Mouse (Mus musculus) stomach, postnatal 0 days (tissue): ENCODE measurements at regions not wholly inside any gene's neighbourhood (a gene's known extent, or its start where the extent isn't known, plus 50 kb on each side); places are given as distances from the start of the nearest gene placed in this dataset.

Experiments
- ATAC-seq: fragments of 200-750 bp; cut with Nextera tagmentation; 2 replicates; pipeline ENCODE4 v1.8.0; 2017; ENCODE audit not compliant: low FRiP score, low TSS enrichment
- DNase-seq: peaks from one replicate; pipeline ENCODE4 v3.0.0-alpha.2; 2016; ENCODE audit warnings: low spot score
- H3K27ac ChIP-seq: fragments of 300-500 bp; sonication (generic); replicated peaks from 2 replicates; pipeline ENCODE4 v1.5.1; 2014; ENCODE audit warnings: mild to moderate bottlenecking, control low read depth
- H3K27me3 ChIP-seq: fragments of 300-500 bp; sonication (generic); 2 replicates; pipeline ENCODE4 v1.6.1; 2014; ENCODE audit warnings: low read length; ENCODE audit not compliant: control insufficient read depth, insufficient read depth
- H3K36me3 ChIP-seq: fragments of 300-500 bp; sonication (generic); 2 replicates; pipeline ENCODE4 v1.6.1; 2014; ENCODE audit warnings: low read length, mixed read lengths; ENCODE audit not compliant: control insufficient read depth, insufficient read depth
- H3K4me1 ChIP-seq: fragments of 300-500 bp; sonication (generic); replicated peaks from 2 replicates; pipeline ENCODE4 v1.6.1; 2014; ENCODE audit warnings: antibody characterized with exemption; ENCODE audit not compliant: control insufficient read depth, insufficient read depth
- H3K4me2 ChIP-seq: fragments of 300-500 bp; sonication (generic); replicated peaks from 2 replicates; pipeline ENCODE4 v1.6.1; 2014; ENCODE audit warnings: low read depth, mild to moderate bottlenecking, control low read depth, moderate library complexity
- H3K4me3 ChIP-seq: fragments of 300-500 bp; sonication (generic); 2 replicates; pipeline ENCODE4 v1.5.1; 2014; ENCODE audit warnings: low read depth, low read length, control low read depth
- H3K9ac ChIP-seq: fragments of 300-500 bp; sonication (generic); 2 replicates; pipeline ENCODE4 v1.6.1; 2014; ENCODE audit warnings: mild to moderate bottlenecking, low read length, control low read depth, mixed read lengths
- H3K9me3 ChIP-seq: fragments of 300-500 bp; sonication (generic); 2 replicates; pipeline ENCODE4 v1.6.1; 2016; ENCODE audit warnings: low read length; ENCODE audit not compliant: control insufficient read depth
- CTCF ChIP-seq: IDR thresholded peaks from 2 replicates; pipeline ENCODE4 v1.5.1; 2016; ENCODE audit warnings: antibody characterized with exemption, low read depth, mild to moderate bottlenecking, moderate library complexity
- EP300 ChIP-seq: optimal IDR thresholded peaks from 2 replicates; pipeline ENCODE3; 2016; ENCODE audit warnings: antibody characterized with exemption
- WGBS: fragments of 180-500 bp; shearing (Covaris S2); extraction: QIAGEN DNeasy Blood & Tissue Kit; methylation state at CpG from one replicate; pipeline ENCODE4 v1.1.7; 2014; 5-methylcytosine and 5-hydroxymethylcytosine counted together

- H3K9me3 ChIP-seq = no peaks in the 10 kb centered on the region
- H3K36me3 ChIP-seq = no peaks in the 10 kb centered on the region
- H3K4me2 ChIP-seq = no peak overlapping the region
- ATAC-seq (no peak), DNase-seq (peak; percentile 41)
- 44% methylated on average over 8 of the region's 8 CpGs for WGBS
- H3K27ac ChIP-seq = no peak overlapping the region
- no peak overlapping the region for H3K9ac ChIP-seq
- H3K27me3 ChIP-seq = no peaks in the 10 kb centered on the region
- TF ChIP-seq EP300 = no peak
- TF ChIP-seq CTCF = peak; percentile 70
- no peaks in the 10 kb centered on the region for H3K4me1 ChIP-seq
- no peak overlapping the region for H3K4me3 ChIP-seq
Measured at GRCm38 (mm10) chr4:154787190-154787589, 50.1 kb upstream of the Ttc34 start.
